Mouse (Mus musculus): Measurements from ENCODE around the gene Mpzl1. TPM values are rescaled to one million over a fixed set of nuclear protein-coding genes. Genes with fewer than 3 reads are reported as not detected.

The Mpzl1 gene
- polyA plus RNA-seq, 1 experiment from 2014 or later: 56.3 TPM

DNA sequence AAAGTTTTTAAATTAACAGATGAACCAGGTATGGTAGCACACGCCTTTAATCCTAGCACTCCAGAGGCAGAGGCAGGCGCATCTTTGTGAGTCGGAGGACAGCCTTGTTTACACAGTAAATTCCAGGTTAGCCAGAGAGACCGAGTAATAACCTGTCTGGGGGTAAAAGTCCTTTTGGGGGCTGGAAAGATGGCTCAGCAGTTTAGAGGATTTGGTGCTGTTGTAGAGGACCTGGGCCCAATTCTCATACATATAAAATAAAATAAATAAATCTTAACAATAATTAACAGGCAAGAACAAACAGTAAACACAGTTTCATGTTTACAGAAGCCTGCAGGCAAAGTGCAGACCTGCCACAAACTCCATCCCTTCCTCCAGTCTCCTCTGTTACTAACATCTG, 25.4 kb downstream of the Mpzl1 start:
- no peak for ATAC-seq
- no peaks in the 10 kb centered on the region for H3K4me1 ChIP-seq (replicated peaks; ENCODE audit: control insufficient read depth, insufficient read depth, low read length)
- TF ChIP-seq CTCF (IDR thresholded peaks at IDR 0.05; ENCODE audit: low read depth): no peak
- 43% methylated on average over 4 of the region's 4 CpGs for WGBS
- no peak overlapping the region for H3K9ac ChIP-seq (ENCODE audit: low read depth, low read length)
- H3K4me2 ChIP-seq (replicated peaks; ENCODE audit: low read depth): no peak overlapping the region
- H3K4me3 ChIP-seq (ENCODE audit: low read depth, low read length): no peak overlapping the region
- peaks cover 21% of the 10 kb centered on the region for H3K36me3 ChIP-seq (ENCODE audit: control insufficient read depth, insufficient read depth)
- H3K27ac ChIP-seq (ENCODE audit: low read depth, low read length): no peak overlapping the region
- H3K27me3 ChIP-seq (replicated peaks; ENCODE audit: control insufficient read depth, insufficient read depth, low read length): no peaks in the 10 kb centered on the region
- H3K9me3 ChIP-seq (ENCODE audit: control insufficient read depth): no peaks in the 10 kb centered on the region

DNA sequence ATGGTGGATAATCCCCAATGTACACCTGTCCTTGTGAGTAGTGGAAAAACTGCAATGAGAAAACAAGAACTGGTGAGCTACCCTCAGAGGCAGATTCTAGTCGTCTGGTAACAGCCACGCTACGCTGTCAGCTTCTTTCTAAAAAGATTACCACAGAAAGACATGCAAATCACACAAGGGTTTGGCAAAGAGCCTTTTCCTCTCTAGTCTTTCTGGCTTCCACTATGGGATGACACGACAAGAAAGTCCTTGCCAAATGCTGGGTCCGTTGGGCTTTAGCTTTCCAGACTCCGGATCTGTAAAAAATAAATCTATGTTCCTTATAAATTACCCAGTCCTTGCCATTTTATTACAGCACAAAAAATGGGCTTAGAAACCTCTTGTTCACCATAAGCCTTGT, 28.6 kb downstream of the Mpzl1 start:
- Histone ChIP-seq H3K4me1 (replicated peaks; ENCODE audit: control insufficient read depth, insufficient read depth, low read length) (no peaks in the 10 kb centered on the region), H3K27ac (ENCODE audit: low read depth, low read length) (no peak overlapping the region), H3K4me3 (ENCODE audit: low read depth, low read length) (no peak overlapping the region), H3K36me3 (ENCODE audit: control insufficient read depth, insufficient read depth) (peaks cover 49% of the 10 kb centered on the region), H3K9ac (ENCODE audit: low read depth, low read length) (no peak overlapping the region), H3K4me2 (replicated peaks; ENCODE audit: low read depth) (no peak overlapping the region), H3K27me3 (replicated peaks; ENCODE audit: control insufficient read depth, insufficient read depth, low read length) (no peaks in the 10 kb centered on the region), H3K9me3 (ENCODE audit: control insufficient read depth) (no peaks in the 10 kb centered on the region)
- no peak for TF ChIP-seq CTCF (IDR thresholded peaks at IDR 0.05; ENCODE audit: low read depth)
- WGBS: 80% methylated on average over 6 of the region's 6 CpGs
- no peak for ATAC-seq

DNA sequence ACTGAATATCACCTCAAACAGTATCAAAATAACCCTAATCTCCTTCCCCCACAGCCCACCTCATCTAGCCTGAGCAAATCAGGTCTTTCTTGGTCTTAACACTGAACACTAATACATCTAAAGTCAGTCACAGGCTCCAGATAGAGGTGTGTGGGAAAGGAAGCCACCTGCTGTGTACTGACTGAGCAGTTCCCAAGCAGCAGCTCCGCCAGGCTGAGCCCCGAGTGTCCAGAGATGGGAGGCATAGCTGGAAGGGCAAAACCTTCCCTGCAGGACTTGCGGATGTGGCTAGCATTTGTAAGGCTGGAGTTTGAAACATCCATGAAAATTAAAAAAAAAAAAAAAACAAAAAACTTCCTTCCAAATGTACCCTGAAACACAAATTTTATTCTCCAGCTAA, 29.2 kb downstream of the Mpzl1 start:
- Histone ChIP-seq H3K4me1 (replicated peaks; ENCODE audit: control insufficient read depth, insufficient read depth, low read length) (no peaks in the 10 kb centered on the region), H3K36me3 (ENCODE audit: control insufficient read depth, insufficient read depth) (peaks cover 50% of the 10 kb centered on the region), H3K9me3 (ENCODE audit: control insufficient read depth) (no peaks in the 10 kb centered on the region), H3K27me3 (replicated peaks; ENCODE audit: control insufficient read depth, insufficient read depth, low read length) (no peaks in the 10 kb centered on the region), H3K4me2 (replicated peaks; ENCODE audit: low read depth) (no peak overlapping the region), H3K27ac (ENCODE audit: low read depth, low read length) (no peak overlapping the region; the same call in 1 of the 2 replicates), H3K4me3 (ENCODE audit: low read depth, low read length) (no peak overlapping the region), H3K9ac (ENCODE audit: low read depth, low read length) (no peak overlapping the region)
- WGBS: 94% methylated on average over 3 of the region's 3 CpGs
- ATAC-seq: no peak
- no peak for TF ChIP-seq CTCF (IDR thresholded peaks at IDR 0.05; ENCODE audit: low read depth)

DNA sequence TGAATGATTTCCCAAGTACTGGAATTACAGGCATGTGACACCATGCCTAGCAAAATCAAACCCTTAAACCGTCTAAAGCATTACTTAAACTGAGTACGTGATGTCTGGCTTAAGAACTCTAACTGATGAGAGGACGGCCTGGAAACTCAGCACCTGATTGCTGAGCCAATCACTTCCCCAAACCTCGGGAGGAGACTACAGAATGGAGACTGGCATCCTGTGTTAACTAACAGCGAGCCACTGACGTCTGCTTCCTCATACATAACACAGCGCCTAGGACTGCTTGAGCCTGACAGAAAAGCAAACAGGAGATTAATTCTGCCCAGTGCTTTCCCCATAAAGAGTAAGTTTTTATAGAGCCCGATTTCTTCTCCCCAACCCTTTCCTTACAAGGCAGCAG, 30.1 kb downstream of the Mpzl1 start:
- no peak overlapping the region for H3K4me2 ChIP-seq (replicated peaks; ENCODE audit: low read depth)
- no peak overlapping the region for H3K27ac ChIP-seq (ENCODE audit: low read depth, low read length)
- no peak for ATAC-seq
- WGBS: 88% methylated on average over 8 of the region's 8 CpGs
- no peak overlapping the region for H3K9ac ChIP-seq (ENCODE audit: low read depth, low read length)
- H3K36me3 ChIP-seq (ENCODE audit: control insufficient read depth, insufficient read depth): peaks cover 50% of the 10 kb centered on the region
- no peak overlapping the region for H3K4me3 ChIP-seq (ENCODE audit: low read depth, low read length)
- no peaks in the 10 kb centered on the region for H3K27me3 ChIP-seq (replicated peaks; ENCODE audit: control insufficient read depth, insufficient read depth, low read length)
- no peaks in the 10 kb centered on the region for H3K9me3 ChIP-seq (ENCODE audit: control insufficient read depth)
- no peaks in the 10 kb centered on the region for H3K4me1 ChIP-seq (replicated peaks; ENCODE audit: control insufficient read depth, insufficient read depth, low read length)
- no peak for TF ChIP-seq CTCF (IDR thresholded peaks at IDR 0.05; ENCODE audit: low read depth)

DNA sequence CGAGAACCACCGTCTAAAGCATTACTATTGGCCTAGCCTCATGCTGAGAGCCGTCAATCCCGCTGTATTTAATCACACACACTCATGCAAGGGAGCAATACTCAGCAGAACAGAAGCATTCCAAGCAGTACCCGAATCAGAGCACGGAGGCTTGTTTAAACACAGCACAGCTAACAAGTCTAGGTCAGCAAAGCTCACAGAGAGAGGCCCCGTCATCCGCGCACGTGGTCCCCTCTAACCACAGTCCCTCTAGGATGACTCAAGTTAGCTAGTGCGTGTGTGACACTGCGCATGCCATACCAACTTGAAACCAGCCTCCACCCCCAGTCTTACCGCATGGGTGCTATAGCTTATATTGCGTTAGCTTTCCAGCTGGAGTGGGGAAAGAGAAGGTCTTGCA, 31.1 kb downstream of the Mpzl1 start:
- H3K27ac ChIP-seq (ENCODE audit: low read depth, low read length): no peak overlapping the region
- H3K36me3 ChIP-seq (ENCODE audit: control insufficient read depth, insufficient read depth): peaks cover 51% of the 10 kb centered on the region
- H3K4me1 ChIP-seq (replicated peaks; ENCODE audit: control insufficient read depth, insufficient read depth, low read length): no peaks in the 10 kb centered on the region
- ATAC-seq: no peak
- TF ChIP-seq CTCF (IDR thresholded peaks at IDR 0.05; ENCODE audit: low read depth): no peak
- H3K9ac ChIP-seq (ENCODE audit: low read depth, low read length): no peak overlapping the region
- no peaks in the 10 kb centered on the region for H3K27me3 ChIP-seq (replicated peaks; ENCODE audit: control insufficient read depth, insufficient read depth, low read length)
- no peaks in the 10 kb centered on the region for H3K9me3 ChIP-seq (ENCODE audit: control insufficient read depth)
- no peak overlapping the region for H3K4me2 ChIP-seq (replicated peaks; ENCODE audit: low read depth)
- WGBS: 86% methylated on average over 14 of the region's 14 CpGs
- no peak overlapping the region for H3K4me3 ChIP-seq (ENCODE audit: low read depth, low read length)

DNA sequence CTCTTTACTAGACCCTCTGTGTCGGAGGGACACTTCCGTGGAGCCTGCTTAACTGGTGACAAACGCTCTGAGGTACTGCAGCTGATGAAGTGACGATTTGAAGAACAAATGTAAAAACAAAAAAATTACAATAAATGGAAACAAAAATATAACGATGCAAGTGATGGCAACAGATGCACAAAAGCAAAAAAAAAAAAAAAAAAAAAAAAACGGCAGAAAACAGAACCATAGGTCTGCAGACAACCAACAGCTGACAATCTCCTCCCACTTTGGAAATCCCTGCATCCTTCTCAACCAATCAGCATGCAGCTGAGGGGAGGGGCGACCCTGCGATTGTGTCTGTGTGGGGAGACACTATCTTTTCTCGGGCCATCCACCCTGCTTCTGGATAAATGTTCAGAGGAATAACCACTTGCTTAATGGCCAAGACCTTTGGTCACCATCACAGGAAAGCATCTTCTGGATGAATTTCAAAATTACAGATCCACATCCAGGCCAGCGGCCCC, 32.5 kb downstream of the Mpzl1 start:
- 76% methylated on average over 10 of the region's 10 CpGs for WGBS
- ATAC-seq: no peak
- Histone ChIP-seq H3K36me3 (ENCODE audit: control insufficient read depth, insufficient read depth) (peaks cover 52% of the 10 kb centered on the region), H3K27ac (ENCODE audit: low read depth, low read length) (no peak overlapping the region), H3K4me3 (ENCODE audit: low read depth, low read length) (no peak overlapping the region), H3K4me1 (replicated peaks; ENCODE audit: control insufficient read depth, insufficient read depth, low read length) (no peaks in the 10 kb centered on the region), H3K9ac (ENCODE audit: low read depth, low read length) (no peak overlapping the region), H3K4me2 (replicated peaks; ENCODE audit: low read depth) (no peak overlapping the region), H3K9me3 (ENCODE audit: control insufficient read depth) (no peaks in the 10 kb centered on the region), H3K27me3 (replicated peaks; ENCODE audit: control insufficient read depth, insufficient read depth, low read length) (no peaks in the 10 kb centered on the region)
- no peak for TF ChIP-seq CTCF (IDR thresholded peaks at IDR 0.05; ENCODE audit: low read depth)
